Mouse (Mus musculus): ENCODE measurements at regions not wholly inside any gene's neighbourhood (a gene's known extent, or its start where the extent isn't known, plus 50 kb on each side); places are given as distances from the start of the nearest gene placed in this dataset.
A peak's percentile ranks its signal among the peaks of the same experiment; 100 is the strongest.
"Not testable (repeated sequence)": the region's sequence is repeated elsewhere in the genome, so short reads cannot be mapped to it uniquely, and the experiment has no call there.

DNA sequence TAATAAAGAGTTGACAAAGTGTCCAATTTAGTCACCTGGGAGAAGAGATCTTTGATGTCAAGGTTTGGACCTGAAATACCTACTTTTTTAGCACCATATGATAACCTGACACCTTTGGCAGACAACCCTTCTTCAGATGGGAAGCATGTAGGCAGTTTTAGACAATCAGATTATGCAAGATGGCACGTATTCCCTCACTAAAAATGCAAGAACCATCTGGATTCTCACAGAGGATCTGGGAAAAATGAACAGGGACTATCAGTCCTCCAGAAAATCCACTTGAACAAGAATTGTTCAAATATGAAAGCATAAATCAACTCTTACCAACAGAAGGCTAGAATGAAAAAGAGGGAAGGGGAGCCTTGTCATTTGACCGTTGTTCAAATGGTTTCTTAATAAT is 148.4 kb downstream of the Mat2b start:
- H3K9ac ChIP-seq (replicated peaks; ENCODE audit: low read depth, low read length) = no peak overlapping the region
- H3K4me1 ChIP-seq (ENCODE audit: control insufficient read depth, insufficient read depth, low read length) = no peaks in the 10 kb centered on the region
- no peaks in the 10 kb centered on the region for H3K9me3 ChIP-seq (ENCODE audit: control insufficient read depth, low read depth, low read length)
- H3K36me3 ChIP-seq (ENCODE audit: control insufficient read depth, insufficient read depth, low read length) = no peaks in the 10 kb centered on the region
- no peak overlapping the region for H3K27ac ChIP-seq (ENCODE audit: low read length)
- H3K27me3 ChIP-seq (ENCODE audit: control insufficient read depth, insufficient read depth, low read length) = no peaks in the 10 kb centered on the region
- no peak overlapping the region for H3K4me3 ChIP-seq (ENCODE audit: low read depth, low read length)
- ATAC-seq (ENCODE audit: insufficient number of reproducible peaks, insufficient read depth, low FRiP score, low read depth) = no peak
- 73% methylated on average over 2 of the region's 2 CpGs for WGBS
- H3K4me2 ChIP-seq (replicated peaks; ENCODE audit: low read depth, low read length) = no peak overlapping the region

- no peaks in the 10 kb centered on the region for H3K36me3 ChIP-seq (ENCODE audit: control insufficient read depth, insufficient read depth, low read length)
- H3K27ac ChIP-seq (ENCODE audit: low read length) = no peak overlapping the region
- ATAC-seq (ENCODE audit: insufficient number of reproducible peaks, insufficient read depth, low FRiP score, low read depth) = no peak
- H3K4me2 ChIP-seq (replicated peaks; ENCODE audit: low read depth, low read length) = no peak overlapping the region
- H3K4me3 ChIP-seq (ENCODE audit: low read depth, low read length) = no peak overlapping the region
- H3K9me3 ChIP-seq (ENCODE audit: control insufficient read depth, low read depth, low read length) = no peaks in the 10 kb centered on the region
- H3K4me1 ChIP-seq (ENCODE audit: control insufficient read depth, insufficient read depth, low read length) = no peaks in the 10 kb centered on the region
- WGBS = 71% methylated on average over 1 of the region's 1 CpGs
- H3K27me3 ChIP-seq (ENCODE audit: control insufficient read depth, insufficient read depth, low read length) = no peaks in the 10 kb centered on the region
- H3K9ac ChIP-seq (replicated peaks; ENCODE audit: low read depth, low read length) = no peak overlapping the region
Measured at GRCm38 (mm10) chr11:40545537-40545936, 149.5 kb downstream of the Mat2b start.

GRCm38 (mm10) chr11:40540229-40540628 is 154.8 kb downstream of the Mat2b start:
- 29% methylated on average over 3 of the region's 3 CpGs for WGBS

DNA sequence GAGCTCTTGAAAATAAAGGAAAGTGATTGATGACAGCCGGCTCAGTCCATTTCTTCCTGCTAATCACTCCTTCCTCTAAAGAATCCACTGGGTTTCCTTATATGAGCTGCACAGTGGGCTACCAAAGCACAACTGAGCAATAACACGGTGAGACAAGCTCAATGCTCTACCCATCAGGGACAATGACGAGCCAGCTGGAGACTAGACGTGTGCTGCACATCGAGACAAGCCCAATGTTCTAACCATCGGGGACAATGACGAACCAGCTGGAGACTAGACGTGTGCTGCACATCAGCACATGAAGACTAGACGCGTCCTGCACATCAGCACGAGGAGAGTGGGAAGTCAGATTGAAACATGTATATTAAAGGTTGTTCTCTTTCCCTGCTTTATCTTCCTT is 155.2 kb downstream of the Mat2b start:
- H3K9me3 ChIP-seq (ENCODE audit: control insufficient read depth, low read depth, low read length) = no peaks in the 10 kb centered on the region
- no peak overlapping the region for H3K4me3 ChIP-seq (ENCODE audit: low read depth, low read length)
- H3K9ac ChIP-seq (replicated peaks; ENCODE audit: low read depth, low read length) = no peak overlapping the region
- no peaks in the 10 kb centered on the region for H3K4me1 ChIP-seq (ENCODE audit: control insufficient read depth, insufficient read depth, low read length)
- no peak overlapping the region for H3K27ac ChIP-seq (ENCODE audit: low read length)
- H3K4me2 ChIP-seq (replicated peaks; ENCODE audit: low read depth, low read length) = no peak overlapping the region
- 72% methylated on average over 11 of the region's 11 CpGs for WGBS
- no peaks in the 10 kb centered on the region for H3K36me3 ChIP-seq (ENCODE audit: control insufficient read depth, insufficient read depth, low read length)
- no peak for ATAC-seq (ENCODE audit: insufficient number of reproducible peaks, insufficient read depth, low FRiP score, low read depth)
- no peaks in the 10 kb centered on the region for H3K27me3 ChIP-seq (ENCODE audit: control insufficient read depth, insufficient read depth, low read length)

More at GRCm38 (mm10) chr11:40540229-40540628, 154.8 kb downstream of the Mat2b start:
- Histone ChIP-seq H3K4me3 (ENCODE audit: low read depth, low read length) (no peak overlapping the region), H3K27ac (ENCODE audit: low read length) (no peak overlapping the region), H3K36me3 (ENCODE audit: control insufficient read depth, insufficient read depth, low read length) (no peaks in the 10 kb centered on the region), H3K9me3 (ENCODE audit: control insufficient read depth, low read depth, low read length) (no peaks in the 10 kb centered on the region), H3K4me2 (replicated peaks; ENCODE audit: low read depth, low read length) (no peak overlapping the region), H3K27me3 (ENCODE audit: control insufficient read depth, insufficient read depth, low read length) (no peaks in the 10 kb centered on the region), H3K4me1 (ENCODE audit: control insufficient read depth, insufficient read depth, low read length) (no peaks in the 10 kb centered on the region), H3K9ac (replicated peaks; ENCODE audit: low read depth, low read length) (no peak overlapping the region)
- ATAC-seq (ENCODE audit: insufficient number of reproducible peaks, insufficient read depth, low FRiP score, low read depth) = no peak

- Histone ChIP-seq H3K4me1 (ENCODE audit: control insufficient read depth, insufficient read depth, low read length) (no peaks in the 10 kb centered on the region), H3K4me2 (replicated peaks; ENCODE audit: low read depth, low read length) (no peak overlapping the region), H3K9me3 (ENCODE audit: control insufficient read depth, low read depth, low read length) (no peaks in the 10 kb centered on the region), H3K9ac (replicated peaks; ENCODE audit: low read depth, low read length) (no peak overlapping the region), H3K27ac (ENCODE audit: low read length) (no peak overlapping the region), H3K4me3 (ENCODE audit: low read depth, low read length) (no peak overlapping the region), H3K27me3 (ENCODE audit: control insufficient read depth, insufficient read depth, low read length) (no peaks in the 10 kb centered on the region), H3K36me3 (ENCODE audit: control insufficient read depth, insufficient read depth, low read length) (no peaks in the 10 kb centered on the region)
- WGBS = 79% methylated on average over 14 of the region's 14 CpGs
- ATAC-seq (ENCODE audit: insufficient number of reproducible peaks, insufficient read depth, low FRiP score, low read depth) = no peak
Measured at GRCm38 (mm10) chr11:40536236-40536765, 158.7 kb downstream of the Mat2b start.

DNA sequence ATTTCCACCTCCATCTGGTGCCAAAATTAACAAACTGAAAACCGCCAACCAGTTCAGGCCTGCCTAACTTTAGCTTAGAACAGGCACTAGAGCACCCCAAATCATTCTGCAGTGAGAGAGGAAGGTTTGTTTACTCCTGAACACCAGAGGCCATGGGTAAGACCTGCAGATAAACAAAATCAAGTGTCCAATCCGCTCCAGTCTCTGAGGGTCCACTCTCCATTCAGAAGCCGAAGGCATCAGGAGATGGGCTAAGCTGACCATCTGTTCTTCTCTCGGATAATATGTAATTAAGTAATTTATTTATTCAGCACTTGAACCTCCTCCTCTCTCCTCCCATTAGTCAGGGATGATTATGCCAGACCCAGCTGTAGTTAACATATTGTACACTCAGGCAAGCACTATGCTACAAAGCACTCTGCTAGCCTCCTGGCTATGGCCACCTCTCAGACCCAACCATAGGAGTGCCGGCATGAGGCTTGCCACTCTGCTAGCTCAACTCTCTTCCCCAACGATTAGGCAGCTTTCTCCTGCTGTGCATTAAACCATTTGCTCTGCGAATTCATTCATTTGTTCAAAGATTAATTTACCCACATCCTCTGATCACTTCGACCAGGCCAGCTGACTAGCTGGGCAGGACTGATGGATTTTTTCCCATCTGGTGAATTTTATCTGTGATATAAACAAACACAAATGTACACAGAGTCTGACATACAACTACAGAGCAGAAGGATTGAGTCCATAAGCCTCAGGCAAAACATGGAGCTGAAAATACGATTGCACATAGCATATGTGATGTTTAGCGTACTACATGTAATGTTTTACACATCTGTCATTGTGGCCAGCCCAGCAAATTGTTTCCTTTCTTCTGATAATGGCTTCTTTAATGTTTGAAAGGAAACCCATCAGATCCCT is 184.4 kb downstream of the Mat2b start:
- H3K27ac ChIP-seq (ENCODE audit: low read length) = no peak overlapping the region
- H3K4me1 ChIP-seq (ENCODE audit: control insufficient read depth, insufficient read depth, low read length) = no peaks in the 10 kb centered on the region
- no peaks in the 10 kb centered on the region for H3K27me3 ChIP-seq (ENCODE audit: control insufficient read depth, insufficient read depth, low read length)
- WGBS = 50% methylated on average over 10 of the region's 10 CpGs
- peak; percentile 53; the same call in 1 of the 2 replicates for ATAC-seq (ENCODE audit: insufficient number of reproducible peaks, insufficient read depth, low FRiP score, low read depth)
- no peaks in the 10 kb centered on the region for H3K9me3 ChIP-seq (ENCODE audit: control insufficient read depth, low read depth, low read length)
- H3K4me3 ChIP-seq (ENCODE audit: low read depth, low read length) = no peak overlapping the region
- H3K4me2 ChIP-seq (replicated peaks; ENCODE audit: low read depth, low read length) = no peak overlapping the region
- no peaks in the 10 kb centered on the region for H3K36me3 ChIP-seq (ENCODE audit: control insufficient read depth, insufficient read depth, low read length)
- H3K9ac ChIP-seq (replicated peaks; ENCODE audit: low read depth, low read length) = no peak overlapping the region

DNA sequence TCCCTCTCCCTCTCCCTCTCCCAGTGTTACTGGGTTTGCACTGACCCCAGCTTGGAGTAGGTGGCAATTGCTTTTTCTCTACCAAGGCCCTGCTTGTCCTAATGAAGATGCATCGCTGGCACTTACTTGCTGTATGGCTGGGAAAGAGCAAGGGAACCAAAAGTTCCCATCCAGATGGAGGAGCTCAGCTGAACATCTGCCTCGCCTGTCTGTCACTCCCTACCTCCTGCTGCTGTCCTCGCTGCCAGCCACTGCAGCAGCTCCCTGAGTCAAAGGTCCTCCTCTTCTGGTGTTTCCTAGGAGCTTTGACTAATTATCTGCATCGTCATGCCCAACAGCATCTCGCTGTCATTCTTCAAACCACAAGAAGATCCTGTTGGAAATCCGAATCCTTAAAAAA is 203.4 kb downstream of the Mat2b start:
- Histone ChIP-seq H3K9ac (replicated peaks; ENCODE audit: low read depth, low read length) (no peak overlapping the region), H3K36me3 (ENCODE audit: control insufficient read depth, insufficient read depth, low read length) (no peaks in the 10 kb centered on the region), H3K9me3 (ENCODE audit: control insufficient read depth, low read depth, low read length) (no peaks in the 10 kb centered on the region), H3K4me3 (ENCODE audit: low read depth, low read length) (no peak overlapping the region), H3K27ac (ENCODE audit: low read length) (no peak overlapping the region), H3K27me3 (ENCODE audit: control insufficient read depth, insufficient read depth, low read length) (no peaks in the 10 kb centered on the region), H3K4me1 (ENCODE audit: control insufficient read depth, insufficient read depth, low read length) (no peaks in the 10 kb centered on the region), H3K4me2 (replicated peaks; ENCODE audit: low read depth, low read length) (no peak overlapping the region)
- ATAC-seq (ENCODE audit: insufficient number of reproducible peaks, insufficient read depth, low FRiP score, low read depth) = no peak
- 18% methylated on average over 6 of the region's 6 CpGs for WGBS

DNA sequence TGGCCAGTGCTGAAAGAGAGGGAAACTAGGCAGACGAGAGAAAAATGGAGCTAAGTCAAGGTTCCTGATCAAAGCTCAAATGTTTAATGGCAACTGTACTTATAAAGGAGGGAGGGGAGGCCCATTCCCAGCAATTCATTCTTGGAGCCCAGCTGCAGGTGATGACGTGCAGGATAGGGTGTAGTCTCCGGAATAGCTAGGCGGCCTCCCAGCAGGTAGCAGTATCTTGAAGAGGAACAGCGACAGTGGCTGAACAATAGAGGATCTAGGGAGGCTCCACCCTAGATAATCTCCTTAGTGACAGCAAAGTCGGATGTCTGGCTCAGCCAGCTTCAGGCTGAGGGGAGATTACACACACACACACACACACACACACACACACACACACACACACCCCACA is 216.8 kb downstream of the Mat2b start:
- not testable (repeated sequence) for H3K27ac ChIP-seq (ENCODE audit: low read length); H3K4me2 ChIP-seq (replicated peaks; ENCODE audit: low read depth, low read length); H3K27me3 ChIP-seq (ENCODE audit: control insufficient read depth, insufficient read depth, low read length); H3K4me1 ChIP-seq (ENCODE audit: control insufficient read depth, insufficient read depth, low read length); H3K36me3 ChIP-seq (ENCODE audit: control insufficient read depth, insufficient read depth, low read length); H3K9me3 ChIP-seq (ENCODE audit: control insufficient read depth, low read depth, low read length); H3K4me3 ChIP-seq (ENCODE audit: low read depth, low read length); H3K9ac ChIP-seq (replicated peaks; ENCODE audit: low read depth, low read length); ATAC-seq (ENCODE audit: insufficient number of reproducible peaks, insufficient read depth, low FRiP score, low read depth)
- 46% methylated on average over 6 of the region's 6 CpGs for WGBS
